Mouse (Mus musculus): Measurements from ENCODE around the gene Cmah.

The Cmah gene

DNA sequence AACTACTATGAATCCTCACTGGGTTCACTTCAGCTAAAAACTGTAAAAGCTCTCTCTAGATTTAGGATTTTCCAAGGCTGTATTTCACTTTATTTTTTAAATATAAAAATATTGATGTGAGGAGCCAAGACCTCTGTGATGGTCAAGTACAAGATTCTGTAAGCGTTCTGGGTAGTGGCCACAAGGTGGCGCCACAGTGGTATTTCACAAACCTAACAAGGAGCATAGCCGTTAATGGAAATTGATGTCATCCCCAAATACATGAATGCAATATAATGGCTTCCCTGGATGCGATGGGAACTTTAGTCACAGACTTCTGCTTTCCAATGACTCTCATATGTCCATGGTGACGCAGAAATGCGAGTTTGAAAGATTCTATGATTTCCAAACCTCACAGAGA lies 191.7 kb downstream of the Cmah start:
- peak; percentile 41 to 80 for DNase-seq

DNA sequence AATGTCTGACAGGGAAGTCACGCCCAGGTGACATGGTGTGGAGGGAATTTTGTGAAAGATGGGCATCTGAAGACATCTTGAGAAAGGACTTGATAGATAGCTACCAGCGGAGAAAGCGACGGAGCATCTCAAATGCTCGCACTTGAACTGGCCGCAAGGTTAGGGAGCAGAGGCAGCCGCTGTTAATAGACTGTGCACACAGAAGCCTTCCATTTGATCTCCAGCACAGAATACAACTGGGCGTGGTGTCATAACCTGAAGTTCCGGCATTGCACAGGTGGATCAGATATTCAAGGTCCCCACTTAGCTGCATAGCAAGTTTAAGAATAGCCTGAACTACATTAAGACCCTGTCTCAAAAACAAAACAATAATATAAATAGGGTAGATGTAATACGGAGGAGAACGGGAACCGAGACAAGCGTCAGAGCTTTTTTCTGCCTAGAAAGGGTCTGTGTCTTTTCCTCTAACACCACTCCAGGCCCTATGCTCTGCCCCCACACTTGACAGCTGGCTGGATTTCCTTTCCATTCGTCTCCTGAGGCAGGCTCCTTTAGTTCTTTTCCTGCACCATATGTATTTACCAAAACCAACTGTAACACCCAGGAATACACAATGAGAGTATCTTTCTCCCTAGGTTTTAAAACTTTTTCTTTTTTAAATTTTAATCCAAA lies 192.9 kb downstream of the Cmah start:
- DNase-seq, result no peak

DNA sequence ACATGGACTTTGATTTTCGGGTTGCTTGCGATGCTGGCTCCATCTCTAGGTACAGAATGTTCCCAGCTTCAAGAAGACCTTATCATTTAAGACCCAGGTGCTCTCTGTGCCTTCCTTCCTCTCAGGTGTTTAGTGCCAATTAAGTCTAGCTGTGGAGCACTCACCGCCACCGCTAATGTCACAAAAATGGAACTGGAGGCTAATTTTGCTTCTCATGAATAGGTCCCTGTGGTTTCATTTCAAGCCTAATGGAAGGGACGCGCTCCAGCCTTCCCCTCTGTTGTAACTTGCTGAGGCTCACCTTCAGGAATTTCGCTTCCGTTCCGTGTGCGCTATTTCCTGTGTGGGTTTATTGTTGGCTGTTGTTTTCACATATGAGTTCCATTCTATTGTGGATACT lies 193.6 kb downstream of the Cmah start:
- DNase-seq, result peak in 1 of 2 experiments; percentile 3

DNA sequence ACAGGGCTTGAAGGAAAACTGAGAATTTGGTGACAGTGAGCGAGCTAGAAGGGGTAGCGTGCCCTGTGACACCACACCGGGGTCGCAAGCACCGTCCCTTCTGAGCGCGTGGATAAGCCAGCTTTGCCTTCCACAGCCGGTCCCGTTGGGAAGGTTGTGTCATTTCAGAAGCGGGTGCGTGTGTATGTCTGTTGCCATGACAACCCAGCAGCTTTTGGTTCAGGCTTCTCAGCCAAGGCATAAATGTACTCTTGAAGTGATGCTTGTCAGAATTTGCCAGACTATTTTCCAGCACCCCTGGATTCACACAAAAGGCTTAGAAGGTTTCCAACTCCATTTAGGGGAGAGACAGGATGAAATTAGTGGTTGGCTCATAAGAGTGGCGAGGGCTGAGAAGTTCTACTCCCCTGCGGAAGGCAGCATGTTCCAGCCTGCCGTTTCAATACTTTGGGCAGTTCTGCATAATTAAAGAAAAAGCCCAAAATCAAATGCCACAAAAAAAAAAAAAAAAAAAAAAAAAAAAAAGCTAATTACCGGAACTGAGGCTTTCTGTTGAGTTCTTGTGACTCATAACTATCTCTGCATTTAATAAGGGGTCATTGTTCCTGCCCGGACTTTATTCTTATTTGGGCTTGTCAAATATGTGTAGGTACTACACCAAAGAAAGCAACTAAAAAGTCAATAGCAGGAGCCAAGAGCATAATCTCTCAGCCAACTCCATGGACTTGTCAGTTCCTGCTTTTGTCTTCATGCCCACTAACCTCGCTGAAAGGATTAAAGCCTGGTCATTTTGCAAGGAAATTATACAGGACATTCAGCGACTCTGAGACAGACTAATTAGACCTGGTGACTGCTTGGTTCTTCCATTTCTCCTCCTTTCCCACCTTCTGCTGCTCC lies 194.5 kb downstream of the Cmah start:
- DNase-seq, result peak in 1 of 2 experiments; percentile 4

DNA sequence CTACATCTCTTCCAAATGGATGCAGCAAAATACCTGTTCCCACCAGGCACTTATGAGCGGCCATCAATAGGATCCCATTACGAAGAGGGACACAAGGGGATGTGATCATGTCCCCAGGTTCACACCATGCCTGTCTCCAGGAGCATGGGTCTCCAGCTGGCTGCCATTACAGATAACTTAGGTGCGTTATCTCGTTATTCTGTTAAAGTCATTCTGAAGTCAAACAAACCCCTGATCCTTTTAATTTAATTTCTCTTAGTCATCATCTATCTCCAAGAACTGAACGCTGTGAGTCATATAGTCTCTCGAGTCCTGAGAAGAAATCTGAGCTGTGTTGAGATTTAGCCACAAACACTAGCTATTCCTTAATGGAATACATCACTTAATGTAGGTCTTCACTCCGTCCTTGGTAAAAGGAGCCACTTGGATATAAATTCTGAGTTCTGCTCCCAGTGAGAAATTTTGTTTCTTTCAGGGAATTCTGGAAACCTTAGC lies 195.2 kb downstream of the Cmah start:
- DNase-seq, result no peak

DNA sequence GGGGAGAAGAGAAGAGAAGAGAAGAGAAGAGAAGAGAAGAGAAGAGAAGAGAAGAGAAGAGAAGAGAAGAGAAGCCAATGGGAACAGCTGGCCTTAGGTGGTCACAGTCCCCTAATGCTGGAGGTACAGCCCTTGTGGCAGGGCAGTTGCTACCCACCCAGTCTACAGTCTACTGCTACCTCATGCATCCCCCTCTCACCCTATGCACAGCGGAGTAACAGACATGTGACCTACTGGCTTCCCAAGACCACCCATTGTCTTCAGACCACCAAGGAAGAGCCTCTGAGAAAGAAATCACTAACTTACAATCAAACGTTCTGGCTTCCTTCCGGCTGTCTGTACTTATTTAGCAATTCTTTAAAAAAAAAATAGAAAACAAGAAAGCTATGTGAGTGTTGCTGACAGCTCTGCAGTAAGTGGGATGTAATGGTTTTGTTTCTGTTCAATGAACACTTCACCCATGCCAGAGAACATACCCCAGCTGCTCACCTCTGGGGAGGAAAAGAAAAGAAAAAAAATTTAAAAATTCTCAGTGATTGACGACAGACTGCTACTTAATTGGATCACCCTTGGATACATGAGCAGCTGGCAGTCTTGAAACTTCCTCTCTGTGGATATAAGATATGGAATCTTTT lies 196.5 kb downstream of the Cmah start:
- no peak for DNase-seq

DNA sequence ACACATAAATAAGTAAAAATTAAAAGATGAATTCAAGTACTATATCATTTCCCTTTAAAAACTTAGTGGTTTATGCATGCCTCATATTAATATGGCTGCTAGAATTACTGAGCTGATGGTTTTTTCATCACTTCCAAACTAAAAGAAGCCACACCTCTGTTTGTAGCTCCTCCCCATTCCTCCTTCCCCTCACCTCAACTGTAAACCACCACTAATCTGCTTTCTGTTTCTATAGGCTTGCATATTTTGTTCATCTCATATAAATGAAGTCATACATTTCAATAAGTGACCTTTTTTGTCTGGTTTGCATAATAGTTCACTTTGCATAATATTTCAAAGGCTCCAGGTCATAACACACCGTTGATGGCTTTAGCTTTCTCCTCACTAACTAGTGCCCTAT lies 197.3 kb downstream of the Cmah start:
- DNase-seq, result no peak

DNA sequence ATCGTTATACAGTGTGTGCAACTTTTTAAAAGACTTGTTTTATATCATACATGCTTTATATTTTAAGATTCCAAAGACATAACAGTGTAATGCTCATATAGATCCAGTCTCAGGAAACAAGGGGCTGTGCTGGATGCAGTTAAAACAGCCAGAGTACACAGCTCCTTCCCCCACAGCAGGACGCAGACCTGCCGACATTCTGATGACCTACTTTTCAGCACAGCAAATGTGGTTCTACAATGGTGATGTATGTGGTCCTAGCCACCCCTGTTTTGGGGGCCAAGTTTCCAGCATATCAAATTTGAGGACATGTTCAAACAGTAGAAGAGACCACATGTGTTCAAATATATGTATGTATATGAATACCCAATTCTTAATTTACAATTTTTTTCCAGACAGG lies 198.3 kb downstream of the Cmah start:
- no peak for DNase-seq

DNA sequence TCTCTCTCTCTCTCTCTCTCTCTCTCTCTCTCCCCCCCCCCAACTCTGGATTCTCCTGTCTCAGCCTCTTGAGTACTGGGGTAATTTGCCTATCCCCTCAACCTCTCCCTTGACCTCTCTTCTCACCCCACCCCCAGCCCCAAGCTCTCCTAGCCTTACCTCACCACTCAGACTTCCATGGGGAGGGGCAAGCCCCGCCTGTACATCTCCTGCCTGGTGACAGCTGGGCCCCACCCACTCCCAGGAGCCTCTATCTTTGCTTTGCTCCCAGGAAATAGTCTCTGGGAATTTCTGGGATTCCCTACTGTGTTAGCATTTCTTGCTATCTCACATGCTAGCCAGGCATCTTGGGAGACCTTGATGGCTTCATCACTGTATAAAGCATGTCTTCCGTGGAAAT lies 199.7 kb downstream of the Cmah start:
- DNase-seq, result no peak

Data from kidney, postnatal 36 days (tissue).